Mouse (Mus musculus) forebrain, embryonic 14.5 days (tissue): ENCODE measurements around the gene Mogs. TPM values are rescaled to one million over a fixed set of nuclear protein-coding genes. Genes with fewer than 3 reads are reported as not detected.

ENCODE experiments used
- ATAC-seq: fragments of 200-750 bp; cut with Nextera tagmentation; 2 replicates; pipeline ENCODE4 v1.8.0; 2017; ENCODE audit warnings: mild to moderate bottlenecking, moderate library complexity
- DNase-seq: peaks from one replicate; pipeline ENCODE4 v3.0.0-alpha.2; 2015; ENCODE audit warnings: low spot score
- H3K27ac ChIP-seq: fragments of 300-500 bp; sonication (generic); 2 replicates; pipeline ENCODE4 v1.5.1; 2014; ENCODE audit warnings: low read depth, mild to moderate bottlenecking, control low read depth, low read length, moderate library complexity
- H3K27me3 ChIP-seq: fragments of 300-500 bp; sonication (generic); replicated peaks from 2 replicates; pipeline ENCODE4 v1.6.1; 2014; ENCODE audit warnings: low read length, control low read depth, mixed read lengths; ENCODE audit not compliant: control insufficient read depth, insufficient read depth
- H3K36me3 ChIP-seq: fragments of 300-500 bp; sonication (generic); 2 replicates; pipeline ENCODE4 v1.6.1; 2014; ENCODE audit warnings: low read length, control low read depth; ENCODE audit not compliant: control insufficient read depth, insufficient read depth
- H3K4me1 ChIP-seq: fragments of 300-500 bp; sonication (generic); 2 replicates; pipeline ENCODE4 v1.6.1; 2014; ENCODE audit warnings: antibody characterized with exemption, low read length, control low read depth; ENCODE audit not compliant: control insufficient read depth, insufficient read depth
- H3K4me2 ChIP-seq: fragments of 300-500 bp; sonication (generic); 2 replicates; pipeline ENCODE4 v1.6.1; 2014; ENCODE audit warnings: mild to moderate bottlenecking, control low read depth, low read length
- H3K4me3 ChIP-seq: fragments of 300-500 bp; sonication (generic); 2 replicates; pipeline ENCODE4 v1.5.1; 2014; ENCODE audit warnings: low read depth, low read length, control low read depth
- H3K9ac ChIP-seq: fragments of 300-500 bp; sonication (generic); 2 replicates; pipeline ENCODE4 v1.6.1; 2014; ENCODE audit warnings: mild to moderate bottlenecking, low read length, control low read depth, moderate library complexity
- H3K9me3 ChIP-seq: fragments of 300-500 bp; sonication (generic); replicated peaks from 2 replicates; pipeline ENCODE4 v1.6.1; 2016; ENCODE audit warnings: low read length, control low read depth, mixed read lengths; ENCODE audit not compliant: control insufficient read depth
- WGBS: fragments of 180-500 bp; shearing (Covaris S2); extraction: QIAGEN DNeasy Blood & Tissue Kit; methylation state at CpG from one replicate; pipeline ENCODE4 v1.1.7; 2014; 5-methylcytosine and 5-hydroxymethylcytosine counted together
- polyA plus RNA-seq: library from polyadenylated mRNA; unstranded; fragments of >200 nt; fragmentation: Nextera tagmentation; extraction: Ambion mirVana; gene quantifications from 2 replicates; pipeline ENCODE4 v1.2.1, GENCODE M21; 2014

Gene Mogs
- 8.8 and 15.0 TPM in 2 replicates for polyA plus RNA-seq

DNA sequence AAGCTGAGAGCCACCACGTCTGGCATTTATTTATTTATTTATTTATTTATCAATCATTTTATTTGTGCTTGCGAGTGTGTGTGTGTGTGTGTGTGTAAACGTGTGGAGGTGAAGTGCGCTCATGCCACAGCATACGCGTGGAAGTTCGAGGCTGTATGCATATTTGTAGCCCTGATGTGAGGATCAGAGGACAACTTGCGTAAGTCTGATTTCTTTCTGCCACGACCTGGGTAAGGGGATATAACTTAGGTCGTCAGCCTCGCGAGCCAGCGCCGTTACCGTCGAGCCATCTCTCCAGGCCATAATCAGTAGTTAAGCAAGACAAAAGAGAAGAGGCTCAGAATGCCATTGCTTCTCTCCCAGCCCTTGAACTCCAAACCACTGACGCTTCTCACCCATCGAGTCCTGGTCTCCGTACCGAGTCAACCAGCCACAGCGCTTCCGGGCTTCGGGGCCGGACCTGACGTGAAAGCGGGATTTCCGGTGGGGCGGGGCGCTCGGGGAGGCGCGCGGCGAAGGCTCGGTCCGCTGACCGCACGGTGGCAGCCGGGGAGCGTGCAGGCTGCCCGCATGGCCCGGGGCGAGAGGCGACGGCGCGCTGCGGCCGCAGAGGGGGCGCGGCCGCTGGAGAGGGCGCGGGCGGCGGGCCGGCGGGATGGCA lies at the start of gene Mogs:
Gene Mogs, plus strand, starts transcription at position 486 of the 661 bp plus-strand sequence.
- H3K4me1 ChIP-seq = peaks cover 12% of the 10 kb centered on the region

DNA sequence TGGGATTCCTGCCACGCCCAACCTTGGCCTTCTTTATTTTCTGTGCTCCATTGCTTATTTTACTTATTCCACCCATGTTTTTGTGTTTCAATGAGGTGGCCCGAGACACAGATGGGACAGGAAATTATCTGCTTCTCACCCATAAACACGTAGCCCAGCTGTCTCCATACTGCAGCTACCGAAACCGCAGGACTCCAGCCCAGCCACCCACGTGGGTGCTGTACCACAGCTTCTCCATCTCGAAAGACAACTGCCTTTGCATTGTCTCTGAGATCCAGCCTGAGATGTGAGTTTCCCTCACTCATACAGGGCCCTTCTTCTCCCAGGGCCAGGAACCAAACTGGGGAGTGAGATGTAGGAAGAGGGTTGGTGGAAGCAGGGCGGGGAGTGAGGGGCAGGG lies 49.3 kb upstream of the Mogs start:
- Histone ChIP-seq H3K36me3 (no peaks in the 10 kb centered on the region), H3K4me2 (no peak overlapping the region), H3K27ac (no peak overlapping the region), H3K9ac (no peak overlapping the region), H3K9me3 (no peaks in the 10 kb centered on the region), H3K4me3 (no peak overlapping the region), H3K4me1 (no peaks in the 10 kb centered on the region; the same call in 1 of the 2 replicates), H3K27me3 (peaks cover 80% of the 10 kb centered on the region)
- DNase-seq (no peak), ATAC-seq (no peak)
- 33% methylated on average over 8 of the region's 8 CpGs for WGBS

More for the DNA sequence above, at the start of gene Mogs:
- H3K4me3 ChIP-seq = peak within 1 kb of the TSS; percentile 83
- peak within 1 kb of the TSS; percentile 72 for H3K27ac ChIP-seq
- peaks cover 33% of the 10 kb centered on the region for H3K36me3 ChIP-seq
- peak within 1 kb of the TSS; percentile 94 for H3K9ac ChIP-seq
- no peaks in the 10 kb centered on the region for H3K9me3 ChIP-seq
- DNase-seq = peak; percentile 91
- WGBS = 1% methylated on average over 48 of the region's 58 CpGs
- H3K27me3 ChIP-seq = no peaks in the 10 kb centered on the region
- ATAC-seq = peak; percentile 89
- peak within 1 kb of the TSS; percentile 95 for H3K4me2 ChIP-seq

DNA sequence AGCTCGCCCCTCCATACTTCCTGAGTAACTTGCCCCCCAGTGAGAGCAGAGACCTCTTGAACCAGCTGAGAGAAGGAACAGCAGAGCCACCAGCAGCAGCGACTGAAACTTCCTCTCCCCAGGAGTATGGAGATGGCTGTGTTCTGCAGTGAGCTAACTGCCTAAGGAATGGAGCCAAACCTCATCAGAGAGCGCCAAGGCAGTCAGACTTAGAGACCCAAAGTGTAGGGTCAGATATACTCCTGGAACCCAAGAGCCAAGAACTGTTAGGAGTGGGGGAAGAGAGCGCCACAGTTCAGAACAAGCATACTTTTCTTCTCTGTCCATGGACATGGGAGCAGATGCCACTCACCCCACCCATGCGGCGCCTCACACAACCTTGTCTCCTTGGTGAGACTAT lies 48.9 kb upstream of the Mogs start:
- H3K9me3 ChIP-seq = no peaks in the 10 kb centered on the region
- ATAC-seq (no peak), DNase-seq (no peak)
- H3K36me3 ChIP-seq = no peaks in the 10 kb centered on the region
- peaks cover 85% of the 10 kb centered on the region for H3K27me3 ChIP-seq
- H3K4me3 ChIP-seq = no peak overlapping the region
- no peak overlapping the region for H3K4me2 ChIP-seq
- 30% methylated on average over 6 of the region's 6 CpGs for WGBS
- no peak overlapping the region for H3K27ac ChIP-seq
- no peaks in the 10 kb centered on the region; the same call in 1 of the 2 replicates for H3K4me1 ChIP-seq
- no peak overlapping the region for H3K9ac ChIP-seq

DNA sequence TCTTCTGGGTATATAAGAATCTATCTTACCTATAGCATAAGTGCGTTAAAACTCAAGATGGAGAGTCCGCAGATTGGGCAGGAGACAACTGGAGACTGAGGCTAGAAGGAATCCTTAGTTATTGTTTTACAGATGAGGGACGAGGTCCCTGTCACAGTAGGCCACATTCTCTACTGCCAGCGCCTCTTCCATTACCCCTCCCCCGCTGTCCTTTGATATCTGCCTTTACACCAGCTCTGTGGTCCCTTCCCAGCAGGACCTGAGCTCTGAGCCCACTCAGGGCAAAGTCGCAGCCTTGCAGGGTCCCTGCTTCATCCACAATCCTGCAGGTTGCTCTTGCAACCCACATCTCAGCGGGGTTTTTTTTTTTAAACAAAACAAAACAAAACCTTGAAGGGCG lies 47.1 kb upstream of the Mogs start:
- ATAC-seq (no peak), DNase-seq (no peak)
- H3K9ac ChIP-seq = no peak overlapping the region
- WGBS = 6% methylated on average over 8 of the region's 8 CpGs
- H3K36me3 ChIP-seq = no peaks in the 10 kb centered on the region
- no peaks in the 10 kb centered on the region; the same call in 1 of the 2 replicates for H3K4me1 ChIP-seq
- peak overlapping the region; percentile 10; the same call in 1 of the 2 replicates for H3K4me3 ChIP-seq
- no peak overlapping the region for H3K27ac ChIP-seq
- H3K4me2 ChIP-seq = no peak overlapping the region
- no peaks in the 10 kb centered on the region for H3K9me3 ChIP-seq
- H3K27me3 ChIP-seq = peaks cover 93% of the 10 kb centered on the region

DNA sequence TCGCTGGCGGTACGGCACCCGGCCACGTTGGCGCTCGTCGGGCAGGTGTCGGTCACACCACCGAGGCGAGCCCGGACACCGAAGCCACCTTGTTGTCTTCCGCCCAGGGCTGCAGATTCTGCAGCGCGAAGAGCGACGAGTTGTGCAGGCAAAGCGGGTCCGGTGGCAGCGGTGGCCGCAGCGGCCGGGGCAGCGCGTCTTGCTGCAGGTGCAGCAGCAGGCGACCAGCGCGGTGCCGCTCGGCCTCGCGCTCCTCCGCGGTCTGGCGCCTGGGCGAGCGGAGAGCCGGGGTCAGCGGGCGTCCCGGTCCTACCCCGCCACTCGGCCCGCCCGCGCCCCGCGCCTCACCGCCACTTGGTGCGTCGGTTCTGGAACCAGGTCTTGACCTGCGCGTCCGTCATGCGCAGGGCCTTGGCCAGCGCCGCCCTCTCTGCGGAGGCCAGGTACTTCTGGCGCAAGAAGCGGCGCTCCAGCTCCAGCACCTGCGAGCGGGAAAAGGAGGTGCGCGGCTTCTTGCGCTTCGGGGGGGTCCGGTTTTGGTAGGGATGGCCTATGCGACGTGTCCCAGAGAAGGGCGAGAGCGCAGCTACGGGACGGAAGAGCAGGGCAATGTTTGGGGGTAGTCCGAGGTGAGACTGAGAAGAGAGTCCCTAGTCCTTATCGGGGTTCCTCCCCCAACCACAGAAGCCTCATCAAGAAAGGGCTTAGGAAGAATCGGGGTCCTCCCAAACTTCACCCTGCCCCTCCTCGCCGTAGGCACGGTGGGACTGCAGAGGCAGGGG lies 46.4 kb upstream of the Mogs start:
- under 1% methylated on average over 71 of the region's 81 CpGs for WGBS
- Histone ChIP-seq H3K9me3 (no peaks in the 10 kb centered on the region), H3K4me1 (no peaks in the 10 kb centered on the region; the same call in 1 of the 2 replicates), H3K27me3 (peaks cover 94% of the 10 kb centered on the region), H3K4me3 (peak overlapping the region; percentile 10; the same call in 1 of the 2 replicates), H3K9ac (no peak overlapping the region), H3K36me3 (no peaks in the 10 kb centered on the region), H3K4me2 (0 out of 2 replicates have a peak overlapping the region, but pooled peaks have one; percentile 18), H3K27ac (no peak overlapping the region)
- DNase-seq (no peak), ATAC-seq (no peak)

DNA sequence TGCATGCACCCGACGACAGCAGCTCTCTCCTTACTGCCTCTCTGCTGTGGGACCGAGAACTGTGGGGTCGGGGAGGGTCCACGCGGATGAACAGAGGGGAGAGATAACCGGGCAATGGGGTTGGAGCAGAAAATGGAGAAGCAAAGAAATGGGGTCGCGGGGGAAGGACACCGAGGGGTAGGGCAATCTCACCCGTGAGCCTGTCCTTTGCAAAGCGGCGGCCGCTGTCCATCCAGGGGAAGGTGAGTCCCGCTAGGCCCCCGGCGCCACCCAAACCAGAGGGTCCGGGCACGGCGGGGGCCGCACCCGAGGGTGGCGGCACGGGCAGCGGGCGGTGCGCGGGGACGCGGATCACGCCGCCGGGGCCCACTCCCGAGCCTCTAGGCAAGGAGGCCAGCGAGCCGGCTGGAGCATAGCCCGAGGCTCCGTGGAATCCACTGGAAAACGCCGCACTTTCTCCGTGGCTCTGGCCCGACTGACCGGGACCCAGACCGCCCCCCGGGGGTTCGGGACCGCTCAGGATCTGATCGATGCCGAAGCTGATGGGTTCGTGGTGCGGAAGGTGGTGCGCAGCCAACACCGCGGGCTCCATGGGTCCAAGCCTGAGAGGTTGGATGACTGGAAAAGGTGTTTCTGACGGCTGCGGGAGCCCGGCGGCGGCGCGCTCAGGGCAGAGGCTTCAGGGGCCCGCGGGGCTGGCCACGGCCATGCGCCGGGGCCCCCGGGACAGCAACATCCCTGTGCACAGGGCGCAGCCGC lies 45.6 kb upstream of the Mogs start:
- 0 out of 2 replicates have a peak overlapping the region, but pooled peaks have one; percentile 9 for H3K4me3 ChIP-seq
- 0 out of 2 replicates have a peak overlapping the region, but pooled peaks have one; percentile 16 for H3K4me2 ChIP-seq

DNA sequence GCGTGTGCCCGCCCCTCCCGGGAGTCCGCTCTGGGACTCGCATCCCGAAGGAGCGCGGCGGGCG lies 45.2 kb upstream of the Mogs start, which contains the start of gene Tlx2:
Gene Tlx2, minus strand, starts transcription at position 47 of the 64 bp plus-strand sequence.
- no peak for ATAC-seq
- WGBS = 0% methylated on average over 10 of the region's 10 CpGs
- Histone ChIP-seq H3K4me3 (0 out of 2 replicates have a peak within 1 kb of the TSS, but pooled peaks have one; percentile 9), H3K36me3 (no peaks in the 10 kb centered on the region), H3K9me3 (no peaks in the 10 kb centered on the region), H3K4me1 (no peaks in the 10 kb centered on the region; the same call in 1 of the 2 replicates), H3K27ac (no peak within 1 kb of the TSS), H3K9ac (no peak within 1 kb of the TSS), H3K4me2 (0 out of 2 replicates have a peak within 1 kb of the TSS, but pooled peaks have one; percentile 16), H3K27me3 (peaks cover 90% of the 10 kb centered on the region)
- no peak for DNase-seq

More for the DNA sequence above, 45.6 kb upstream of the Mogs start:
- no peak for DNase-seq
- H3K27ac ChIP-seq = no peak overlapping the region
- H3K9ac ChIP-seq = no peak overlapping the region
- H3K9me3 ChIP-seq = no peaks in the 10 kb centered on the region
- no peaks in the 10 kb centered on the region for H3K36me3 ChIP-seq
- no peaks in the 10 kb centered on the region; the same call in 1 of the 2 replicates for H3K4me1 ChIP-seq
- H3K27me3 ChIP-seq = peaks cover 91% of the 10 kb centered on the region
- WGBS = 1% methylated on average over 51 of the region's 69 CpGs
- ATAC-seq = 0 out of 2 replicates have a peak, but pooled peaks have one; percentile 16

DNA sequence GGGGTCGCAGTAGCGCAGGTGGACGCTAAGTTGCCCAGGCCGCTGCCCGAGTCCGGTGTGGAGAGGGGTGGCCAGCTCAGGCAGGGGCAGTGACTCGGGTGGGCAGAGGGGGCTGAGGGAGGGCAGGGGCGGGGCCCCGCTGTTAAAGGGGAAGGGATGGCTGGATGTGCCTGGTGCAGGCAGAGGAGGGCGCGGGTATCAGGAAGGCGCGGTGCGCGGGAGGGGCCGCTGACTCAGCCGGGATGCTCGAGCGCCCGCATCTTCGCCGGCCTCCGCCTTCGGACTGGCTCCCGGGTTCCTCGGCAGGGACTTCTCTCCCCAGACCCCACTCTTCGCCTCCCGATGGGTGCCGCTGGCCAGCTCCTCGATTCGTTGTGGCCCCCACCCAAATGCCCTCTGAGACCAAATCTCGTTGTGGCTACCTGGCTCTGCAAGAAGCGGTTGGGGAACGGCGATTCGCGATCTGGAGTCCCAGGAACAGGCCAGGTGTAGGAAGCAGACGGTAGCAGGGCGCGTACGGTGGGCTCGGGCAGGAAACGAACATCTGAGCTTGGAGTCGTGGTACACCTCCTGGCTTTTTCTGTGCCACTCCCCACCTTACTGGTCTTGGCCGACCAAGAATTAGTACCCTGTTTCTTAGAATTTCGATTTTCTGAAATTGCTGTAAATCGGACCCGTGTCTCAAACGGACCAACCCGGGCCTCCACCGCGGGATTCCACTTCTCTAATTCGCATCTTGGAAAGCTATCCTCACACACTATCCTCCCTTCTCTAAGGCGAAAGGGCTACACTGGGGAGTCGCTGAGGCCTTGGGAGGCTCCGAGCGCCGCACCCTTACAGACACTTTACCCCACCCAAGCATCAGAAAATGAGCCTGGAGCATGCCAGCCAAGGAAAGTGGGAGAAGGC lies 44.7 kb upstream of the Mogs start:
- Histone ChIP-seq H3K36me3 (no peaks in the 10 kb centered on the region), H3K9ac (no peak overlapping the region), H3K4me3 (0 out of 2 replicates have a peak overlapping the region, but pooled peaks have one; percentile 9), H3K9me3 (no peaks in the 10 kb centered on the region), H3K4me1 (no peaks in the 10 kb centered on the region; the same call in 1 of the 2 replicates), H3K4me2 (0 out of 2 replicates have a peak overlapping the region, but pooled peaks have one; percentile 16), H3K27ac (no peak overlapping the region), H3K27me3 (peaks cover 89% of the 10 kb centered on the region)
- WGBS = under 1% methylated on average over 55 of the region's 58 CpGs
- ATAC-seq (0 out of 2 replicates have a peak, but pooled peaks have one; percentile 9), DNase-seq (peak; percentile 38)
